Mouse (Mus musculus): Measurements from ENCODE around the gene Dhx16. TPM values are rescaled to one million over a fixed set of nuclear protein-coding genes. Genes with fewer than 3 reads are reported as not detected.

The Dhx16 gene
- polyA plus RNA-seq, 2 experiments, result 25.5 to 46.0 TPM

GRCm38 (mm10) chr17:35873774-35874519 is 5.7 kb upstream of the Dhx16 start:
- H3K27ac ChIP-seq, result no peak overlapping the region
- peak overlapping the region; percentile 45 for H3K4me2 ChIP-seq (ENCODE audit: low read depth)
- H3K9me3 ChIP-seq (ENCODE audit: control insufficient read depth, low read length), result peaks cover 3% of the 10 kb centered on the region
- peaks cover 5% of the 10 kb centered on the region for H3K27me3 ChIP-seq (ENCODE audit: control insufficient read depth, insufficient read depth, low read length)
- WGBS (ENCODE audit: insufficient replicate concordance), result 7% methylated on average over 21 of the region's 21 CpGs
- H3K36me3 ChIP-seq (replicated peaks; ENCODE audit: control insufficient read depth, insufficient read depth, low read depth), result no peaks in the 10 kb centered on the region
- no peak overlapping the region for H3K9ac ChIP-seq (replicated peaks)
- TF ChIP-seq CTCF (IDR thresholded peaks at IDR 0.05; ENCODE audit: low read depth) (peak; percentile 99), EP300 (IDR thresholded peaks at IDR 0.05; ENCODE audit: low read depth) (0 out of 2 replicates have a peak, but pooled peaks have one; percentile 17)
- H3K4me3 ChIP-seq (ENCODE audit: insufficient read depth in 1 of 2, low read depth in 2 of 2, low read length in 2 of 2), result no peak overlapping the region
- H3K4me1 ChIP-seq (replicated peaks; ENCODE audit: control insufficient read depth in 2 of 2, insufficient read depth in 2 of 2, low read length in 1 of 2), result peaks cover 8 to 13% of the 10 kb centered on the region in 2 experiments
- DNase-seq (ENCODE audit: low read depth in 3 of 3, low spot score in 3 of 3) (peak in 2 of 3 experiments; percentile 62 to 72), ATAC-seq (ENCODE audit: insufficient read depth) (peak; percentile 65)

DNA sequence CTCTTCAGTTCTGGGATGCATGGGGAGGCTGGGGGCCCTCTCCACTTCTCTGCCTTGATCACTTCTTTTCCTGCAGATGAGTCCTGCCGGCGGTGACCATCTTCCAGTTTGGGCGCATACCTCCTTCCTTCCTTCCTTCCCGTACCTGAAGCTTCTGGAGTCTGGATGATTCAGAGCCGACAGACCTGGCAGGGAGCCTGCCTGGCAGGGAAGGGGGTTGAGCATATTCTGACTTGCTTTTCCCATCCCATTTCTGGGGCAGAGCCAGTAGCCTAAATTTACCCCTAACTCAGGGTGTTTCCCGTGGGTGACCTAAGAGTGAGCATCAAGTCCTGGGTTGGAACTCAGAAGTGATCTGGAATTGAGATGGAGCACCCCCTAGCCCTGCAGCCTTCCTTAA is 4.9 kb upstream of the Dhx16 start:
- Histone ChIP-seq H3K36me3 (replicated peaks; ENCODE audit: control insufficient read depth, insufficient read depth, low read depth) (no peaks in the 10 kb centered on the region), H3K9ac (replicated peaks) (no peak overlapping the region), H3K4me2 (ENCODE audit: low read depth) (no peak overlapping the region), H3K4me3 (ENCODE audit: insufficient read depth in 1 of 2, low read depth in 2 of 2, low read length in 2 of 2) (no peak overlapping the region), H3K27ac (no peak overlapping the region), H3K27me3 (ENCODE audit: control insufficient read depth, insufficient read depth, low read length) (no peaks in the 10 kb centered on the region; the same call in 1 of the 2 replicates), H3K9me3 (ENCODE audit: control insufficient read depth, low read length) (peaks cover 3% of the 10 kb centered on the region), H3K4me1 (replicated peaks; ENCODE audit: control insufficient read depth in 2 of 2, insufficient read depth in 2 of 2, low read length in 1 of 2) (peaks cover 8 to 11% of the 10 kb centered on the region in 2 experiments)
- WGBS (ENCODE audit: insufficient replicate concordance), result 80% methylated on average over 6 of the region's 6 CpGs
- TF ChIP-seq CTCF (IDR thresholded peaks at IDR 0.05; ENCODE audit: low read depth), result no peak
- ATAC-seq (ENCODE audit: insufficient read depth), result no peak
- no peak for DNase-seq (ENCODE audit: low read depth in 3 of 3, low spot score in 3 of 3)

- ATAC-seq (ENCODE audit: insufficient read depth), result no peak
- no peak for DNase-seq (ENCODE audit: low read depth in 3 of 3, low spot score in 3 of 3)
- Histone ChIP-seq H3K9ac (replicated peaks) (no peak overlapping the region), H3K4me3 (ENCODE audit: insufficient read depth in 1 of 2, low read depth in 2 of 2, low read length in 2 of 2) (no peak overlapping the region), H3K27me3 (ENCODE audit: control insufficient read depth, insufficient read depth, low read length) (no peaks in the 10 kb centered on the region), H3K4me1 (replicated peaks; ENCODE audit: control insufficient read depth in 2 of 2, insufficient read depth in 2 of 2, low read length in 1 of 2) (peaks cover 4 to 7% of the 10 kb centered on the region in 2 experiments; a peak in 2 of 4 replicates), H3K9me3 (ENCODE audit: control insufficient read depth, low read length) (no peaks in the 10 kb centered on the region), H3K4me2 (ENCODE audit: low read depth) (no peak overlapping the region), H3K27ac (no peak overlapping the region), H3K36me3 (replicated peaks; ENCODE audit: control insufficient read depth, insufficient read depth, low read depth) (peaks cover 45% of the 10 kb centered on the region)
- TF ChIP-seq CTCF (IDR thresholded peaks at IDR 0.05; ENCODE audit: low read depth), result no peak
- TF ChIP-seq EP300 (IDR thresholded peaks at IDR 0.05; ENCODE audit: low read depth), result no peak
- WGBS (ENCODE audit: insufficient replicate concordance), result 90% methylated on average over 17 of the region's 17 CpGs
These were observed 3.3 kb downstream of the Dhx16 start for GRCm38 (mm10) chr17:35882924-35883323.

DNA sequence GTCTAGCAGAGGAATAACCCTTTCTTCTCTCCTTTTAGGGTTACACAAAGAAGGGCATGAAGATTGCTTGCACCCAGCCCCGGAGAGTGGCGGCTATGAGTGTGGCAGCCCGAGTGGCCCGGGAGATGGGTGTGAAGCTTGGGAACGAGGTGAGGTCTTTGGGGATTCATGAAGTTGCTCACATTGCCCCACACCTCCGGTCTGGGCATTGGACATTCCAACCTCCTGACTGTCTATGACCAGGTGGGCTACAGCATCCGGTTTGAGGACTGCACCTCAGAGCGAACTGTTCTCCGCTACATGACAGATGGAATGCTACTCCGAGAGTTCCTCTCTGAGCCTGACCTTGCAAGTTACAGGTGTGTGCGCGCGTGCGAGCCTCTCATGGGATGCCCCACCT is 4.2 kb downstream of the Dhx16 start:
- no peak overlapping the region for H3K27ac ChIP-seq
- no peak for ATAC-seq (ENCODE audit: insufficient read depth)
- 89% methylated on average over 14 of the region's 14 CpGs for WGBS (ENCODE audit: insufficient replicate concordance)

DNA sequence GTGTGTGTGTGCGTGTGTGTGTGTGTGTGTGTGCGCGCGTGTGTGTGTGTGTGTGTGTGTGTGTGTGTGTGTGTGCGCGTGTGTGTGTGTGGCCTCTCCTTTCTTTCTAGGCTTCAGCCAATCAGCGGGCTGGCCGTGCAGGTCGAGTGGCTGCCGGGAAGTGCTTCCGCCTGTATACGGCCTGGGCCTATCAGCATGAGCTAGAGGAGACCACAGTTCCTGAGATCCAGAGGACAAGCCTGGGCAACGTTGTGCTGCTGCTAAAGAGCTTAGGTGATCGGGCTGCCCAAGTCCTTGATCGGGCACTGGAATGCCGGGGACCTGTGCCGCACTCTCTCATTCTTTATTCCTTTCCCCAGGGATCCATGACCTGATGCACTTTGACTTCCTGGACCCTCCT is 8.1 kb downstream of the Dhx16 start:
- no peak for TF ChIP-seq CTCF (IDR thresholded peaks at IDR 0.05; ENCODE audit: low read depth)
- no peak for TF ChIP-seq EP300 (IDR thresholded peaks at IDR 0.05; ENCODE audit: low read depth)
- 78% methylated on average over 16 of the region's 17 CpGs for WGBS (ENCODE audit: insufficient replicate concordance)
- Histone ChIP-seq H3K9me3 (ENCODE audit: control insufficient read depth, low read length) (no peaks in the 10 kb centered on the region), H3K4me2 (ENCODE audit: low read depth) (no peak overlapping the region), H3K9ac (replicated peaks) (no peak overlapping the region), H3K27me3 (ENCODE audit: control insufficient read depth, insufficient read depth, low read length) (no peaks in the 10 kb centered on the region), H3K4me3 (ENCODE audit: insufficient read depth in 1 of 2, low read depth in 2 of 2, low read length in 2 of 2) (no peak overlapping the region), H3K36me3 (replicated peaks; ENCODE audit: control insufficient read depth, insufficient read depth, low read depth) (peaks cover 85% of the 10 kb centered on the region), H3K27ac (no peak overlapping the region), H3K4me1 (replicated peaks; ENCODE audit: control insufficient read depth in 2 of 2, insufficient read depth in 2 of 2, low read length in 1 of 2) (no peaks in the 10 kb centered on the region)
- DNase-seq (ENCODE audit: low read depth in 3 of 3, low spot score in 3 of 3) (no peak), ATAC-seq (ENCODE audit: insufficient read depth) (no peak)

More for the DNA sequence above, 4.2 kb downstream of the Dhx16 start:
- no peak overlapping the region for H3K9ac ChIP-seq (replicated peaks)
- H3K9me3 ChIP-seq (ENCODE audit: control insufficient read depth, low read length), result no peaks in the 10 kb centered on the region
- H3K4me1 ChIP-seq (replicated peaks; ENCODE audit: control insufficient read depth in 2 of 2, insufficient read depth in 2 of 2, low read length in 1 of 2), result peaks cover 4 to 7% of the 10 kb centered on the region in 2 experiments; a peak in 2 of 4 replicates
- H3K4me3 ChIP-seq (ENCODE audit: insufficient read depth in 1 of 2, low read depth in 2 of 2, low read length in 2 of 2), result no peak overlapping the region
- H3K36me3 ChIP-seq (replicated peaks; ENCODE audit: control insufficient read depth, insufficient read depth, low read depth), result peaks cover 53% of the 10 kb centered on the region
- no peak for TF ChIP-seq CTCF (IDR thresholded peaks at IDR 0.05; ENCODE audit: low read depth)
- TF ChIP-seq EP300 (IDR thresholded peaks at IDR 0.05; ENCODE audit: low read depth), result no peak
- no peaks in the 10 kb centered on the region for H3K27me3 ChIP-seq (ENCODE audit: control insufficient read depth, insufficient read depth, low read length)
- DNase-seq (ENCODE audit: low read depth in 3 of 3, low spot score in 3 of 3), result no peak
- H3K4me2 ChIP-seq (ENCODE audit: low read depth), result no peak overlapping the region
